Comparison of ENCODE assay signal across 23 mouse cellular contexts in the genomic region with DNA sequence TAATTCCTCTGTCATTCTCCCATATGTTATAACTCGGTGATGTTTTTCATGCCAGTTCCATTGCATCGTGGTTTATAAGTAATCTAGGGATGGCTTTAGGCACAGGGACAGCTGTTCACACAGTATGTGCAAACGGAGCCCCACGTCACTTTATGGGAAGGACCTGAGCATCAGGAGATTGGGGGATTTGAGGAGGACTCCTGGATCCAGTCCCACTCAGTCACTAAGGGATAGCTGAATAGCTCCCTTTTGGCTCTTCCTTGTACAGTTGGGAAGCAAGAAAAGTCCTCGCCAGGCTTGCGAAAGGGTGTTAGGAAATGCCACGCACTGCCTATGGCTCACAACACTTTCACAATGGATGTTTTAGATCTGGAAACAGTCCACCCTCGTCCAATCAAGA. TPM values are rescaled to one million over a fixed set of nuclear protein-coding genes. Genes with fewer than 3 reads are reported as not detected.
DNase-seq lines count a peak whose midpoint lies in the region; ATAC-seq and TF ChIP-seq lines count a peak whose summit lies in the region.
"Had no signal": no experiment of that assay in that cellular context is flagged by ENCODE, and none has a peak within 500 bp of the region (broad histone marks: within the 10 kb centered on the region; RNA-seq: fewer than 3 reads in every experiment).

No protein-coding gene starts in this region.

- H3K4me3 ChIP-seq in cerebellum, adult 2 months (replicated peaks; ENCODE audit: insufficient read depth, low read depth, low read length) = no peak overlapping the region
- no peak overlapping the region for H3K4me3 ChIP-seq in forebrain, embryonic 15.5 days
- no peak overlapping the region for H3K4me3 ChIP-seq in forebrain, embryonic 12.5 days (replicated peaks)
- H3K4me3 ChIP-seq: limb, embryonic 15.5 days; midbrain, embryonic 12.5 days had no signal

- H3K27me3 ChIP-seq in cerebellum, adult 2 months (ENCODE audit: control insufficient read depth, insufficient read depth, low read length) = no peaks in the 10 kb centered on the region
- H3K27me3 ChIP-seq in forebrain, embryonic 15.5 days = no peaks in the 10 kb centered on the region
- H3K27me3 ChIP-seq in forebrain, embryonic 12.5 days = no peaks in the 10 kb centered on the region
- H3K27me3 ChIP-seq: limb, embryonic 15.5 days had no signal

- TF ChIP-seq POLR2A in cerebellum, adult 2 months (IDR thresholded peaks at IDR 0.05; ENCODE audit: borderline replicate concordance, insufficient read depth, low read length) = no peak
- TF ChIP-seq POLR2A in brain, embryonic 14.5 days (IDR thresholded peaks at IDR 0.05; ENCODE audit: borderline replicate concordance, extremely low read depth, insufficient read depth, insufficient read length, poor library complexity, severe bottlenecking) = no peak

- no peaks in the 10 kb centered on the region for H3K9me3 ChIP-seq in forebrain, embryonic 15.5 days
- 0 out of 2 replicates have a peak, but pooled peaks cover 2% of the 10 kb centered on the region for H3K9me3 ChIP-seq in forebrain, embryonic 12.5 days
- H3K9me3 ChIP-seq: limb, embryonic 15.5 days; midbrain, embryonic 12.5 days had no signal

- intact Hi-C loops in left cerebral cortex, postnatal 10 days (cut with DNase I) = no loop called here

- no peak for DNase-seq in cerebellum, adult 2 months
- no peak for DNase-seq in cerebellum, adult 18-20 months
- DNase-seq in left cerebral cortex, postnatal 10 days (ENCODE audit: extremely low spot score in 1 of 2, low spot score in 2 of 2) = peak; percentile 36 to 41
- DNase-seq in left cerebral cortex, adult 18-20 months (ENCODE audit: low spot score in 2 of 2) = no peak
- DNase-seq in brain, embryonic 14.5 days (ENCODE audit: low read depth) = peak; percentile 81
- no peak for DNase-seq in Muller cell, postnatal 12 days (ENCODE audit: inconsistent ontology term)
- DNase-seq: adrenal gland, postnatal 14 days; cerebellum, adult 9-10 months; embryo, embryonic 11 days; gastrocnemius, postnatal 25 days; kidney, adult 2 months; kidney, postnatal 10 days; right cerebral cortex, postnatal 14 days; thymus, adult 2 months had no signal

- 31% methylated on average over 8 of the region's 8 CpGs for WGBS in cerebellum, adult 2 months
- 46% methylated on average over 8 of the region's 8 CpGs for WGBS in forebrain, embryonic 15.5 days
- 76% methylated on average over 8 of the region's 8 CpGs for WGBS in forebrain, embryonic 12.5 days

- H3K4me2 ChIP-seq in forebrain, embryonic 15.5 days (replicated peaks) = no peak overlapping the region
- no peak overlapping the region for H3K4me2 ChIP-seq in forebrain, embryonic 12.5 days
- H3K4me2 ChIP-seq: limb, embryonic 15.5 days; midbrain, embryonic 12.5 days had no signal

- peaks cover 71% of the 10 kb centered on the region for H3K4me1 ChIP-seq in cerebellum, adult 2 months (ENCODE audit: control insufficient read depth, insufficient read depth, low read length)
- H3K4me1 ChIP-seq in forebrain, embryonic 15.5 days = peaks cover 9% of the 10 kb centered on the region
- H3K4me1 ChIP-seq in forebrain, embryonic 12.5 days = no peaks in the 10 kb centered on the region
- H3K4me1 ChIP-seq: limb, embryonic 15.5 days; midbrain, embryonic 12.5 days had no signal

- peak overlapping the region; percentile 73 for H3K27ac ChIP-seq in cerebellum, adult 2 months (ENCODE audit: insufficient read depth, low read length)
- H3K27ac ChIP-seq in forebrain, embryonic 15.5 days (replicated peaks) = peak overlapping the region; percentile 76
- H3K27ac ChIP-seq in forebrain, embryonic 12.5 days = no peak overlapping the region
- H3K27ac ChIP-seq: limb, embryonic 15.5 days; midbrain, embryonic 12.5 days had no signal

- peak; percentile 78 for ATAC-seq in forebrain, embryonic 15.5 days (replicated peaks)
- no peak for ATAC-seq in forebrain, embryonic 12.5 days (ENCODE audit: low FRiP score)
- ATAC-seq: activated CD4-positive, CD25-positive, alpha-beta regulatory T cell, adult 4 months; inflammation-experienced regulatory T-cells, adult 6 months; lung, postnatal 0 days had no signal

- no peak for TF ChIP-seq CTCF in cerebellum, adult 2 months (IDR thresholded peaks at IDR 0.05; ENCODE audit: borderline replicate concordance, insufficient read depth, low read depth, low read length)
- TF ChIP-seq CTCF in brain, embryonic 14.5 days (IDR thresholded peaks at IDR 0.05; ENCODE audit: borderline replicate concordance, extremely low read depth, insufficient read depth, insufficient read length) = no peak

- no peak overlapping the region for H3K9ac ChIP-seq in forebrain, embryonic 15.5 days (replicated peaks)
- H3K9ac ChIP-seq in forebrain, embryonic 12.5 days = no peak overlapping the region
- H3K9ac ChIP-seq: limb, embryonic 15.5 days; midbrain, embryonic 12.5 days had no signal

- H3K36me3 ChIP-seq in forebrain, embryonic 15.5 days = no peaks in the 10 kb centered on the region
- no peaks in the 10 kb centered on the region for H3K36me3 ChIP-seq in forebrain, embryonic 12.5 days (replicated peaks)
- H3K36me3 ChIP-seq: limb, embryonic 15.5 days; midbrain, embryonic 12.5 days had no signal

RNA-seq across cellular contexts. Expression of gene Kcna1, which starts 51.8 kb away (rescaled TPM):
- 71.1 and 72.6 TPM in 2 replicates for polyA plus RNA-seq in cerebellum, adult 2 months (2012; rRNA removed)
- 4.8 and 4.9 TPM in 2 replicates for polyA plus RNA-seq in forebrain, embryonic 15.5 days (2015; fragmentation: Nextera tagmentation; extraction: Ambion mirVana)
- 0.74 and 1.5 TPM in 2 replicates for polyA plus RNA-seq in forebrain, embryonic 12.5 days (2016; fragmentation: Nextera tagmentation; extraction: Ambion mirVana)
- 10 to 100 TPM; 36.3 to 40.1 TPM for total RNA-seq in left cerebral cortex, postnatal 10 days (2021)
- total RNA-seq in left cerebral cortex, adult 18-20 months (2021) = 100 to 1,000 TPM; 107 to 124 TPM
- 1.3 TPM in 2 replicates for polyA plus RNA-seq in brain, embryonic 14.5 days (2012; rRNA removed)
- total RNA-seq: hematopoietic stem cell, adult 5-6 weeks; megakaryocyte progenitor cell, adult 5-6 weeks had no signal
- polyA plus RNA-seq: inflammation-experienced regulatory T-cells, adult 6 months had no signal

RNA-seq across cellular contexts. Expression of gene Kcna5, which starts 59.2 kb away (rescaled TPM):
- 0.80 and 1.0 TPM in 2 replicates for polyA plus RNA-seq in cerebellum, adult 2 months (2012; rRNA removed)
- polyA plus RNA-seq in forebrain, embryonic 15.5 days (2015; fragmentation: Nextera tagmentation; extraction: Ambion mirVana) = 1.3 and 2.4 TPM in 2 replicates
- 1.6 and 2.0 TPM in 2 replicates for polyA plus RNA-seq in forebrain, embryonic 12.5 days (2016; fragmentation: Nextera tagmentation; extraction: Ambion mirVana)
- 1 to 10 TPM; 2.9 to 4.3 TPM for total RNA-seq in left cerebral cortex, postnatal 10 days (2021)
- 1 to 10 TPM; 5.8 to 6.3 TPM for total RNA-seq in left cerebral cortex, adult 18-20 months (2021)
- polyA plus RNA-seq in brain, embryonic 14.5 days (2012; rRNA removed) = 2.0 and 2.3 TPM in 2 replicates
- total RNA-seq: hematopoietic stem cell, adult 5-6 weeks; megakaryocyte progenitor cell, adult 5-6 weeks had no signal
- polyA plus RNA-seq: activated CD4-positive, CD25-positive, alpha-beta regulatory T cell, adult 4 months; inflammation-experienced regulatory T-cells, adult 6 months had no signal

Comparison
In these comparisons a context has a peak if more than half of its experiments do, and no peak if none do; other contexts are left out.
1. DNase-seq: peak in left cerebral cortex, postnatal 10 days (2 of 2) and brain, embryonic 14.5 days (single experiment); none in cerebellum, adult 2 months (0 of 2), cerebellum, adult 18-20 months (0 of 2), left cerebral cortex, adult 18-20 months (0 of 2) and Muller cell, postnatal 12 days (single experiment).
2. RNA of gene Kcna1, which starts 51.8 kb away (polyA plus RNA-seq): 71.1 to 72.6 TPM in cerebellum, adult 2 months; 4.8 to 4.9 TPM in forebrain, embryonic 15.5 days, 0.74 to 1.5 TPM in forebrain, embryonic 12.5 days and 1.3 TPM in brain, embryonic 14.5 days; every median in the first group is over 10 times any median in the second.